Mouse (Mus musculus) CH12.LX (cell line): ENCODE data around the gene Vegfd.

Experiments
- CHD1 ChIP-seq: IDR thresholded peaks from 2 replicates; pipeline ENCODE4 v1.6.1; 2012; ENCODE audit warnings: low read depth, low read length, improper control_type of control experiment, inconsistent platforms
- CTCF ChIP-seq, 2 experiments: IDR thresholded peaks in 1 of 2; conservative IDR thresholded peaks in 1 of 2; 2 replicates each; pipeline ENCODE4 v1.5.1; 2011 to 2012; ENCODE audit warnings: low read depth in 2 of 2, low read length in 2 of 2, improper control_type of control experiment in 1 of 2, inconsistent platforms in 1 of 2, mild to moderate bottlenecking in 1 of 2, moderate library complexity in 1 of 2
- E2F4 ChIP-seq: IDR thresholded peaks from 2 replicates; pipeline ENCODE4 v1.6.1; 2011; ENCODE audit warnings: low read depth, low read length, improper control_type of control experiment; ENCODE audit not compliant: insufficient replicate concordance
- EP300 ChIP-seq: IDR thresholded peaks from 2 replicates; pipeline ENCODE4 v1.6.1; 2011; ENCODE audit warnings: low read length, improper control_type of control experiment
- ETS1 ChIP-seq: conservative IDR thresholded peaks from 2 replicates; pipeline ENCODE4 v1.6.1; 2012; ENCODE audit warnings: low read depth, mild to moderate bottlenecking, inconsistent platforms, low read length, improper control_type of control experiment, moderate library complexity
- GABPA ChIP-seq: IDR thresholded peaks from 2 replicates; pipeline ENCODE4 v1.6.1; 2012; ENCODE audit warnings: low read depth, low read length, improper control_type of control experiment, inconsistent platforms; ENCODE audit not compliant: insufficient replicate concordance
- MXI1 ChIP-seq: IDR thresholded peaks from 2 replicates; pipeline ENCODE4 v1.6.1; 2011; ENCODE audit warnings: mild to moderate bottlenecking, low read depth, low read length, improper control_type of control experiment
- POLR2A ChIP-seq: IDR thresholded peaks from 2 replicates; pipeline ENCODE4 v1.6.1; 2011; ENCODE audit warnings: low read depth, mild to moderate bottlenecking, improper control_type of control experiment, low read length
- RAD21 ChIP-seq: IDR thresholded peaks from 2 replicates; pipeline ENCODE4 v1.6.1; 2011; ENCODE audit warnings: low read depth, mild to moderate bottlenecking, low read length, improper control_type of control experiment, moderate library complexity
- RCOR1 ChIP-seq: conservative IDR thresholded peaks from 2 replicates; pipeline ENCODE4 v1.6.1; 2012; ENCODE audit warnings: low read depth, mild to moderate bottlenecking, inconsistent platforms, low read length, improper control_type of control experiment
- SIN3A ChIP-seq: IDR thresholded peaks from 2 replicates; pipeline ENCODE4 v1.6.1; 2012; ENCODE audit warnings: low read length, improper control_type of control experiment, inconsistent platforms
- TBP ChIP-seq: conservative IDR thresholded peaks from 2 replicates; pipeline ENCODE4 v1.6.1; 2011; ENCODE audit warnings: low read depth, low read length, improper control_type of control experiment
- UBTF ChIP-seq: IDR thresholded peaks from 2 replicates; pipeline ENCODE4 v1.6.1; 2012; ENCODE audit warnings: low read depth, mild to moderate bottlenecking, inconsistent platforms, low read length, improper control_type of control experiment, moderate library complexity
- ZNF384 ChIP-seq: IDR thresholded peaks from 2 replicates; pipeline ENCODE4 v1.6.1; 2012; ENCODE audit warnings: low read depth, low read length, improper control_type of control experiment, inconsistent platforms

DNA sequence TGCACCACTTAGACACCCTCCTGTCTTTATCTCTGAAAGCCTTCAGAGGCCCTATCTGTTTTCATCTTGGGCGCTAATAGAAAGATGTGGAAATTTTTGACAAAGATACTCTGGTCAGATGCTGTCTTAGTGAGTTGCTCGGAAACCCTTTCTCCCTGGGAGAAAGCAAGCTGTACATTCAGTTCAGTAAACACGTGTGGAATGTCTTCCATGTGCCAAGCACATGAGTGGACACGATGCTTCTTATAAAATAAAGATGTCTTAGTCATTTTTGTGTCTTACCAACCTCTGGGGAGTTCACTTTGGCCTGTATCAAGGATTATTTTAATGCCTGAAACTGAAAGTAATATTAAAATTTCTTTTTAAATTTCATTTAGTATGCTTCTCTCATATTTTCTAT lies 6.5 kb downstream of the Vegfd start:
- TF ChIP-seq CTCF (conservative IDR thresholded peaks at IDR 0.05 in 1 of 2, IDR thresholded peaks at IDR 0.05 in 1 of 2; ENCODE audit: low read depth in 2 of 2, low read length in 2 of 2) = no peak
- TF ChIP-seq GABPA = no peak
- TF ChIP-seq SIN3A = no peak
- TF ChIP-seq E2F4 = no peak
- TF ChIP-seq TBP = no peak
- TF ChIP-seq CHD1 = no peak
- no peak for TF ChIP-seq ZNF384
- TF ChIP-seq POLR2A = no peak
- no peak for TF ChIP-seq UBTF
- no peak for TF ChIP-seq RCOR1
- no peak for TF ChIP-seq MXI1
- TF ChIP-seq EP300 = no peak
- no peak for TF ChIP-seq ETS1
- no peak for TF ChIP-seq RAD21
